Mouse (Mus musculus) limb, embryonic 14.5 days (tissue): ENCODE measurements around the gene Gzme. TPM values are rescaled to one million over a fixed set of nuclear protein-coding genes. Genes with fewer than 3 reads are reported as not detected.

Experiments used
- ATAC-seq: fragments of 200-750 bp; cut with Nextera tagmentation; 2 replicates; pipeline ENCODE4 v1.8.0; 2017; ENCODE audit warnings: low read depth, moderate number of reproducible peaks, moderate TSS enrichment; ENCODE audit not compliant: low FRiP score
- DNase-seq: peaks from one replicate; pipeline ENCODE4 v3.0.0-alpha.2; 2015; ENCODE audit warnings: low spot score
- H3K27ac ChIP-seq: fragments of 300-500 bp; sonication (generic); replicated peaks from 2 replicates; pipeline ENCODE4 v1.5.1; 2014; ENCODE audit warnings: low read depth, mild to moderate bottlenecking, low read length, moderate library complexity, mixed read lengths
- H3K27me3 ChIP-seq: fragments of 300-500 bp; sonication (generic); 2 replicates; pipeline ENCODE4 v1.6.1; 2014; ENCODE audit warnings: low read length, mixed read lengths; ENCODE audit not compliant: control insufficient read depth, insufficient read depth
- H3K36me3 ChIP-seq: fragments of 300-500 bp; sonication (generic); 2 replicates; pipeline ENCODE4 v1.6.1; 2014; ENCODE audit warnings: mild to moderate bottlenecking, low read length, moderate library complexity, mixed read lengths; ENCODE audit not compliant: control insufficient read depth, insufficient read depth
- H3K4me1 ChIP-seq: fragments of 300-500 bp; sonication (generic); 2 replicates; pipeline ENCODE4 v1.6.1; 2014; ENCODE audit warnings: antibody characterized with exemption, low read length, mixed read lengths; ENCODE audit not compliant: control insufficient read depth, insufficient read depth
- H3K4me2 ChIP-seq: fragments of 300-500 bp; sonication (generic); replicated peaks from 2 replicates; pipeline ENCODE4 v1.6.1; 2014; ENCODE audit warnings: low read depth, mild to moderate bottlenecking, low read length, moderate library complexity; ENCODE audit not compliant: severe bottlenecking
- H3K4me3 ChIP-seq: fragments of 300-500 bp; sonication (generic); replicated peaks from 2 replicates; pipeline ENCODE4 v1.5.1; 2014; ENCODE audit warnings: low read length
- H3K9ac ChIP-seq: fragments of 300-500 bp; sonication (generic); 2 replicates; pipeline ENCODE4 v1.6.1; 2014; ENCODE audit warnings: mild to moderate bottlenecking, low read depth, low read length, moderate library complexity; ENCODE audit not compliant: severe bottlenecking
- H3K9me3 ChIP-seq: fragments of 300-500 bp; sonication (generic); 2 replicates; pipeline ENCODE4 v1.6.1; 2016; ENCODE audit warnings: low read length; ENCODE audit not compliant: control insufficient read depth
- POLR2A ChIP-seq: fragments of 200-500 bp; IDR thresholded peaks from 2 replicates; pipeline ENCODE4 v1.8.0; 2012; ENCODE audit warnings: inconsistent platforms, mild to moderate bottlenecking, moderate library complexity, borderline replicate concordance; ENCODE audit not compliant: insufficient read depth, insufficient read length; ENCODE audit errors: extremely low read depth
- WGBS: fragments of 180-500 bp; shearing (Covaris S2); extraction: QIAGEN DNeasy Blood & Tissue Kit; methylation state at CpG from one replicate; pipeline ENCODE4 v1.1.7; 2014; 5-methylcytosine and 5-hydroxymethylcytosine counted together
- microRNA-seq: library from miRNA; unstranded; fragments of <30 nt; microRNA quantifications from one replicate; pipeline ENCODE4, GENCODE M21; 2016
- polyA plus RNA-seq, 2 experiments: library from polyadenylated mRNA; depleted of rRNA in 1 of 2; stranded (reverse) in 1 of 2; unstranded in 1 of 2; fragments of >200 nt; fragmentation: Nextera tagmentation in 1 of 2; extraction: Ambion mirVana in 1 of 2; gene quantifications; 2 replicates each; pipeline versions ENCODE4 v1.2.1 to v1.2.3; 2012 to 2014

The Gzme gene
- polyA plus RNA-seq, 2 experiments: 0.09 to 0.28 TPM

DNA sequence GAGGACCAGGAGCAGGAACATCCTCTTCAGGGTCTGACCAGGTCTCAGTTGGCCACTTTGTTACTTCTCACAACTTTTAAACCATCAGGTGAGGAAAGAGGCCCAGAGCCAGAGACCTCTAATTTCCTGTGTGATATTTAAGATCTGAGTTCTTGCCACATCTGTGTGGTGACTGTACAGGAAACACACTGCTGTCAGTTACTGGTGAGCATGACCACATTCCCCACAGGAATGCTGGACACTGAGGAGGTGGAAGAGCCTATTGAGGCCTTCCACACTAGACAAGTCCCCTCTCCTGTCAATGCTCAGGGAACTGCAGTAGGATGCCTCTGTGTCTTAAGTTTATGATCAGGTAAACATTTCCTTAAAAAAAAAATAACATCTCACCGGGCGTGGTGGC lies 35.3 kb downstream of the Gzme start, which contains the start of gene Mcpt8:
TSS of gene Mcpt8 (minus strand) at position 107 of the 400 bp plus-strand sequence.
- no peaks in the 10 kb centered on the region for H3K27me3 ChIP-seq
- no peaks in the 10 kb centered on the region for H3K36me3 ChIP-seq
- H3K9me3 ChIP-seq: no peaks in the 10 kb centered on the region
- ATAC-seq (no peak), DNase-seq (no peak)
- H3K9ac ChIP-seq: no peak within 1 kb of the TSS
- H3K27ac ChIP-seq: no peak within 1 kb of the TSS
- H3K4me1 ChIP-seq: no peaks in the 10 kb centered on the region
- no peak within 1 kb of the TSS for H3K4me3 ChIP-seq
- WGBS: 89% methylated on average over 2 of the region's 2 CpGs
- no peak for TF ChIP-seq POLR2A
- no peak within 1 kb of the TSS for H3K4me2 ChIP-seq

DNA sequence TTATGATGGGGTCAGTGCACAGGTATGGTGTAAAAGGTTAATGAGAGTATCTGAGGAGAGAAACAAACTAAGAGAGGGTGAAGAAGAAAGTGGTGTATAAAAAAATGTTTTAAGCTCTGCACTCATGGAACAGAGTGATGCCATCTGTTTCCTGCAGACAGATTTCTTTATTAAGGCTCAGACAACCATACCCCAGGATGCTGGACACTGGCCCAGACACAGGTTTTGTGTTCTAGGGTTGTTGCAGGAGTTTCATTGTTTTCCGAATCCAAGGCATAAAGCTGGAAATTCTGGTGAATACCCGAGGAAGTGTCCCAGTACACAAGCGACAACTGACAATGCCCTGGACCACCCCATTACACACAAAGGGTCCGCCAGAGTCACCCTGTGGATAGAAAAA lies 38.4 kb downstream of the Gzme start:
- TF ChIP-seq POLR2A: no peak
- no peaks in the 10 kb centered on the region for H3K9me3 ChIP-seq
- no peak for ATAC-seq
- no peak overlapping the region for H3K4me3 ChIP-seq
- WGBS: 86% methylated on average over 4 of the region's 4 CpGs
- H3K27ac ChIP-seq: no peak overlapping the region
- no peaks in the 10 kb centered on the region for H3K4me1 ChIP-seq
- no peaks in the 10 kb centered on the region for H3K27me3 ChIP-seq
- H3K36me3 ChIP-seq: no peaks in the 10 kb centered on the region
- H3K9ac ChIP-seq: no peak overlapping the region
- no peak for DNase-seq
- H3K4me2 ChIP-seq: no peak overlapping the region

Small RNA genes within 50 kb of the gene (microRNA-seq; reads per million reads assigned to microRNA genes)
- not detected for gene Mir6949

Other genes with a start within 250 kb of the Gzme start
- 1.0 and 1.3 TPM in 2 replicates for gene Cbln3, start 236.2 kb downstream of the Gzme start, polyA plus RNA-seq (2012; rRNA removed)
- gene Cbln3, start 236.2 kb downstream of the Gzme start, polyA plus RNA-seq (2014; fragmentation: Nextera tagmentation; extraction: Ambion mirVana): 0.25 and 0.54 TPM in 2 replicates
- gene Khnyn, start 235.7 kb downstream of the Gzme start, polyA plus RNA-seq (2012; rRNA removed): 28.3 and 29.5 TPM in 2 replicates
- 10.2 and 12.2 TPM in 2 replicates for gene Khnyn, start 235.7 kb downstream of the Gzme start, polyA plus RNA-seq (2014; fragmentation: Nextera tagmentation; extraction: Ambion mirVana)
- 80.2 and 84.4 TPM in 2 replicates for gene Sdr39u1, start 220.3 kb downstream of the Gzme start, polyA plus RNA-seq (2012; rRNA removed)
- gene Sdr39u1, start 220.3 kb downstream of the Gzme start, polyA plus RNA-seq (2014; fragmentation: Nextera tagmentation; extraction: Ambion mirVana): 81.0 and 91.6 TPM in 2 replicates
- gene Cma1, start 175.9 kb downstream of the Gzme start, polyA plus RNA-seq (2012; rRNA removed): 65.4 and 75.4 TPM in 2 replicates
- gene Cma1, start 175.9 kb downstream of the Gzme start, polyA plus RNA-seq (2014; fragmentation: Nextera tagmentation; extraction: Ambion mirVana): 127 and 211 TPM in 2 replicates
- gene Cma2, start 169.6 kb downstream of the Gzme start, polyA plus RNA-seq (2012; rRNA removed): 0.39 TPM in 1 of 2 replicates, not detected in the other
- 0.23 and 0.50 TPM in 2 replicates for gene Cma2, start 169.6 kb downstream of the Gzme start, polyA plus RNA-seq (2014; fragmentation: Nextera tagmentation; extraction: Ambion mirVana)
- gene Mcpt1, start 102.7 kb downstream of the Gzme start, polyA plus RNA-seq (2012; rRNA removed): 0.48 and 0.49 TPM in 2 replicates
- gene Mcpt1, start 102.7 kb downstream of the Gzme start, polyA plus RNA-seq (2014; fragmentation: Nextera tagmentation; extraction: Ambion mirVana): 0.19 and 0.37 TPM in 2 replicates
- not detected in 2 replicates for gene Mcpt9, start 90.1 kb downstream of the Gzme start, polyA plus RNA-seq (2012; rRNA removed)
- gene Mcpt9, start 90.1 kb downstream of the Gzme start, polyA plus RNA-seq (2014; fragmentation: Nextera tagmentation; extraction: Ambion mirVana): not detected in 2 replicates
- 0.74 and 0.92 TPM in 2 replicates for gene Mcpt2, start 78.6 kb downstream of the Gzme start, polyA plus RNA-seq (2012; rRNA removed)
- gene Mcpt2, start 78.6 kb downstream of the Gzme start, polyA plus RNA-seq (2014; fragmentation: Nextera tagmentation; extraction: Ambion mirVana): 0.51 and 0.83 TPM in 2 replicates
- 2.0 and 2.4 TPM in 2 replicates for gene Mcpt4, start 58.3 kb downstream of the Gzme start, polyA plus RNA-seq (2012; rRNA removed)
- 1.3 and 2.4 TPM in 2 replicates for gene Mcpt4, start 58.3 kb downstream of the Gzme start, polyA plus RNA-seq (2014; fragmentation: Nextera tagmentation; extraction: Ambion mirVana)
- 0.78 and 1.5 TPM in 2 replicates for gene Mcpt8, start 35.4 kb downstream of the Gzme start, polyA plus RNA-seq (2012; rRNA removed)
- 1.8 and 3.1 TPM in 2 replicates for gene Mcpt8, start 35.4 kb downstream of the Gzme start, polyA plus RNA-seq (2014; fragmentation: Nextera tagmentation; extraction: Ambion mirVana)
- gene Ctsg, start 18.1 kb downstream of the Gzme start, polyA plus RNA-seq (2012; rRNA removed): 0.23 and 0.30 TPM in 2 replicates
- gene Ctsg, start 18.1 kb downstream of the Gzme start, polyA plus RNA-seq (2014; fragmentation: Nextera tagmentation; extraction: Ambion mirVana): 0.28 and 0.39 TPM in 2 replicates
- 0.09 and 0.41 TPM in 2 replicates for gene Gzmd, start 12.0 kb upstream of the Gzme start, polyA plus RNA-seq (2012; rRNA removed)
- not detected in 2 replicates for gene Gzmd, start 12.0 kb upstream of the Gzme start, polyA plus RNA-seq (2014; fragmentation: Nextera tagmentation; extraction: Ambion mirVana)
- 0.14 and 0.28 TPM in 2 replicates for gene Gzmg, start 39.0 kb upstream of the Gzme start, polyA plus RNA-seq (2012; rRNA removed)
- gene Gzmg, start 39.0 kb upstream of the Gzme start, polyA plus RNA-seq (2014; fragmentation: Nextera tagmentation; extraction: Ambion mirVana): not detected in 2 replicates
- gene Gzmn, start 54.0 kb upstream of the Gzme start, polyA plus RNA-seq (2012; rRNA removed): not detected in 2 replicates
- not detected in 2 replicates for gene Gzmn, start 54.0 kb upstream of the Gzme start, polyA plus RNA-seq (2014; fragmentation: Nextera tagmentation; extraction: Ambion mirVana)
- 0.15 and 0.23 TPM in 2 replicates for gene Gzmf, start 90.8 kb upstream of the Gzme start, polyA plus RNA-seq (2012; rRNA removed)
- gene Gzmf, start 90.8 kb upstream of the Gzme start, polyA plus RNA-seq (2014; fragmentation: Nextera tagmentation; extraction: Ambion mirVana): not detected in 2 replicates
- not detected in 2 replicates for gene Gzmc, start 114.0 kb upstream of the Gzme start, polyA plus RNA-seq (2012; rRNA removed)
- 0.23 TPM in 1 of 2 replicates, not detected in the other for gene Gzmc, start 114.0 kb upstream of the Gzme start, polyA plus RNA-seq (2014; fragmentation: Nextera tagmentation; extraction: Ambion mirVana)
- 0.80 and 1.1 TPM in 2 replicates for gene Gzmb, start 141.6 kb upstream of the Gzme start, polyA plus RNA-seq (2012; rRNA removed)
- 0.55 and 1.8 TPM in 2 replicates for gene Gzmb, start 141.6 kb upstream of the Gzme start, polyA plus RNA-seq (2014; fragmentation: Nextera tagmentation; extraction: Ambion mirVana)
- gene Atp12a, start 244.4 kb upstream of the Gzme start, polyA plus RNA-seq (2012; rRNA removed): 1.3 TPM in 2 replicates
- 1.6 and 2.3 TPM in 2 replicates for gene Atp12a, start 244.4 kb upstream of the Gzme start, polyA plus RNA-seq (2014; fragmentation: Nextera tagmentation; extraction: Ambion mirVana)